Mouse (Mus musculus) fibroblast of lung, adult 2 months (primary cell): ENCODE results near the gene Sirt2.

Experiments used
- DNase-seq: peaks from one replicate; pipeline ENCODE4 v3.0.0-alpha.2; 2011; ENCODE audit warnings: low read depth

Sirt2 gene

DNA sequence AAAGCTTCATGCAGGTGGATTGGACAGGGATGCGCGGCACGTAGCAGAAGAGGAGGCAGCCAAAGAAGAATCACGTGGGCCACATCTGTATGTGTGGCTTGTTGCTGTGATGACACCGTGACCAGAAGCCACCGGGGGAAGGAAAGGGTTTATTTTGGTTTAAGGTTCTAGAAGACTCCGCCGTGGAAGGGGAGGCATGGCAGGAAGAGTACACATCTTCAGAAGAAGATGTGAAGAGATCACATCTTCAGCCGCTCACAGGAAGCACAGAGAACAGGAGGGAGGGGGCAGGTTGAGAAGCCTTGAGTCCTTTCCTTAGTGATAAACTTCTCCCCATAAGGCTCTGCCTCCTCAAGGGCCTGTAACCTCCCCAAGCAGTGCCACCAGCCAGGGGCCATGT lies 33.5 kb downstream of the Sirt2 start:
- no peak for DNase-seq

DNA sequence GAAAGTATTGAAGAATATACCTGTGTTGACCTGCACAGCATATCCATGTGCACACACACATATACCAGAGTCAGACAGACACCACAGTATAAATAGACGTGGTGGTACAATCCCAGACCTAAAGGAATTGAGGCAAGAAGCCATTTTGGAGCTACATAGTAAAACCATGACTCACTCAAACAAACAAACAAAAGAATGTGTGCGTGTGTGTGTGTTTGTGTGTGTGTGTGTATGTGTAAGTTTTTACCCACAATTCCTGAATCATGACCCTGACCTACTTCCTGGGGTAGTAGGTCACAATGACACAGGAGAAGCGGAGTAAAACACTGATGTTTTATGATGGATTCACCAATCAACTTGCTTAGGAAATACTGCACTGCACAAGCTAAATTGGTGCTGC lies 34.9 kb downstream of the Sirt2 start:
- DNase-seq: no peak

DNA sequence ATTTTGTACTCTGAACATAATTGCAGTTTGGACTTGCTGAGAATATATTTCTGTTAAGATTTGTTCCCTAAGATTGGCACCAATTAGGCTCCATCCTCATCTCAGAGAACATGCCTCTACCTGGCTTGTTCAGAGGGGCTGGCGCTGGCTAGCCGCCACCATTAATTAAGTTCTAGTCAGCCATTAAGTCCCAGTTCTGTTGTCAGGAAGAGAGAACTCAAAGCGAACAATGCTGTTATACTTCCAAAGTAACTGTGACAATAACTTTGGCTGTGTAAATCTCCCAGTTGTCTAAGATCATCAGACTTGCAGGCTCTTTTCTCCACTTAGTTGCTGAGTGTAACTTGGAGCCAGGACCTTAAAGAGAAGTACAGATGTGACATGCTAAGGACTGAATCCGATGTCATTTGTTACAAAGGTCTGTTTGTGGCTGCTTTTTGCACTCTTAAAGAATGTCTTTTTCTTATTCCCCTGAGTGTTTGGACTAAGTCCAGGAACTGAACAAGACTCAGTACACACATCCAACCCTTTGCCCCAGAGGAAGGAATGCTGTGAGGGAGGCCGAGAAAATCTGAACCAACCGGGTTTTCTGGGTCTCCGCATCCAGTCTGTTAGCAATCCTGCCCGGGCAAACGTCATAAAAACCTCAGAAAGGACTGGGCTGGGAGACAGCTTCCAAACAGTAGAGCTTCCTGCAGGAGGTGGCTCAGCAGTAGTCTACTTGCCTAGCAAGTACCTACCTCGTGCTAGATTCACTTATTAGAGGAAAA lies 35.6 kb downstream of the Sirt2 start:
- DNase-seq: peak; percentile 89

DNA sequence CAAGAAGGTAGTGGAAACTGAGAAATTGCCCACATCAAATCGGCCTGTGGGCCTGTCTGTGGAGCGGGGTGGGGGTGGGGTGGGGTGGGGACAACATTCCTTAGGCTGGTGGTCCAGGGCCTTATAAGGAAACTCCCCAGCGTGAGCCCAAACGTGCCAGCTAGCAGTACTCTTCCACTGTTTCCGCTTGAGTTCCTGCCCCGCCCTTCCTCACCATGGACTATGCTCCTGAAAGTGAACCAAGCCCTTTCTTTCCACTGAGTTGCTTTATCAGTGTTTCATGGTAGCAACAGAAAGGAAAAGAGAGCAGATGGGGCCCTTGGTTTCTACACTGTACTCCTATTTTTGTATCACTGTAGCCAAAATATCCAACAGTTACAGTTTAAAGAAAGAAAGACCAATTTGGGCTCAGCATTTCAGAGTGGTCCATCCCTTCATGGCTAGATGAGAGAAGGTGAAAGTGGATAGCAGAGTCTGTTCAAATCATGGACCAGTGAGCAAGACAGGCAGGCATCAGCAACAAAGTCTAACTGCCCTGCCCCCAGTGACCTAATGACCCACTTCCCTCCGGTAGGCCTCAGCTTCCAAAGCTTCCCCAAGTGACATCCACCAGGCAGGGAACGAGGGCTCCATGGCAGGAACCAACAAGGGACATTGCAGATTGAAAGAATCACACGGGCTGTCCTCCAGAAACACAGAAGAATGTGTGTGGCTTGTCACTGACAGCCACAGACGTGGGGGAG lies 36.5 kb downstream of the Sirt2 start:
- DNase-seq: no peak

DNA sequence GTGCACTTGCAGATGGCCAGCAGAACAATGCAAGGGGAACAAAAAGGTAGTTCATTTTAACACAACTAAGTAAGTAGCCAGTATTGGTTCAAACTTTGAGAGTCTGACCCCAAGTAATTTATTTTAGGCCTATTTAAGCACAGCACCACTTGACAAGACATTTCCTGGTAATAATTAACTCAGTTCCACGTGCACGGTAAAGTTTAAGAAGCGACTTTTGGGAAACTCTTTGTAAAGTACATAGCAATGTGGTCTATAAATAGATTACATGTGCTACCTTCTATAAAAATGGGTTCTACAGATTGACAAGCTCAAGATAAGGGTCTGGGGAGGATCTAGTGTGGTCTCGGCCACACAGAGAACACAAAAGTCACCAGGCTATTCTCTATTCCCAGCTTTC lies 37.2 kb downstream of the Sirt2 start:
- DNase-seq: no peak

DNA sequence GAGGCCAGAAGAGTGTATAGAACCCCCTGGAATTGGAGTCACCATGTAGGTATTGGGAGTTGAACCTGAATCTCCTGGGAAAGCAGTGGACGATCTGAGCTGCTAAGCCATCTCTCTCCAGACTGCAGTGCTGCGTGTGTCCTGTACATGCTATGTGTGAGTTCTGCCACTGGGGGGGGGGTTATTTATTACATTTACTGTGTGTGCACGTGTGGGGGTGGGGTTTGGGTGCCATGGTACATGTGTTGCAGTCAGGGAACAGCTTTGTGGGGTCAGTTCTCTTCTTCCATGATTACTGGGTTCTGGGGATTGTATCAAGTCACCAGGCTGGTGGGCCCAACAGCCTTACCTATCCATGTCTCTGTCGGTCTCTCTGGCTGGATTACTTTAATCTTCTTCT lies 40.3 kb downstream of the Sirt2 start:
- DNase-seq: no peak

DNA sequence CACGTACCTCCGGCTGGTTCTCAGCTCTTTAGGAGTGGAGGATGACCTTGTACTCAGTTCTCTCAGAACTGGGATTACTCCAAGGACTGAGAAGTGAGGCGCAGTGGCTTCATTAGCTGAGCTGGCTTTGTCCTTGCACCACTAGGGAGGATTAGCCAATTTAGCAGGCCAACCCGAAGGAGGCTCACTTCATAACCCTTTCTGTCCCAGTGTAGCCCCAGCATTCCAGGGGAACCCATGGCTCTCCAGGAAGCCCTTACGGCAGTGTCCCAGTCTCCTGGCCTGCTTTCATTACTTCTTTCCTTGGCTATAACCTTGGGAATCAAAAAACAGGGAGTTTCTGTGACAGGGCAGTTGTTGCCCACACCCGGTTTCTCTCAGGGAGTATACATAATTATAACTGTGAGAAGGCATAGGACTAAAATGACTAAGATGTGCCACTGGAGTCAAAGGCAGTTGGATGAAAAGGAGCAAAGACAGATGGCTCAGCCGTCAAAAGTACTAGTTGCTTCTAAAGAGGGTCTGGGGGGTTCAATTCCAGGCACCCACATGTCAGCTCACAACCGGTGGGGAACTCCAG lies 41.2 kb downstream of the Sirt2 start:
- no peak for DNase-seq

DNA sequence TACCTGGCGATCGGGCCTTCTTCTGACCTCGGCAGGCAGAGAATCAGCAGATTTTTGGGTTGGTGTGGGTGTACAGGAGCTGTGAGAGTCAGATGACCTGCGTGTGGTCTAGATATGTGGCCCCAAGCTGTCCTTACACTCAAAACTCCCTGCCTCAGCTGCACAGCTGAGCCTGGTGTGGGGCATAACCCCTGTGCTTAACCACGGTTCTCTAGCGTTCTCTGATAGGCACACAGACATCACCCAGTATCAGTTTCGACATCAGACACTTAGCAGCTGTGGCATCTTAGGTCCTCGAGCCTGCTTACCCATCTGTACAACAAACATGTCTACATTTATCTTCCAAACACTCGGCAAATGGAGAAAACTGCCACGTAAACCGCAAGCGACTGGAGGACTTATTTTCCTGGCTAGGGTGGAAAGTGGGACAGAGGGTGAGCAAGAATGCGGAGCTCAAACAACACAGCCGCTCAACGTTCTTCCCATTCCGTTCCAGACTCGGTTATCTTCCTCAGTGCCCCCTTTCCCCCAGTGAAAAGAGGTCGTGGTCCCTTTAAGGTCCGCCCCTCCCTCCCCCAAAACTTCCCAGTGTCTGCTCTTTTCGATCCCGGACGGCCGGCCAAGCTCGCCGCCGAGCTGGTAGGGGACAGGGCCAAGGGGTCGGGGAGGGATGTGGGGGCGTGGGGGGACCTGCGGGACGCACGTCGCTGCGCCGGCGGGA lies 41.8 kb downstream of the Sirt2 start, which contains the start of gene Hnrnpl:
TSS of gene Hnrnpl (plus strand) at position 321 of the 721 bp plus-strand sequence.
- DNase-seq: no peak

DNA sequence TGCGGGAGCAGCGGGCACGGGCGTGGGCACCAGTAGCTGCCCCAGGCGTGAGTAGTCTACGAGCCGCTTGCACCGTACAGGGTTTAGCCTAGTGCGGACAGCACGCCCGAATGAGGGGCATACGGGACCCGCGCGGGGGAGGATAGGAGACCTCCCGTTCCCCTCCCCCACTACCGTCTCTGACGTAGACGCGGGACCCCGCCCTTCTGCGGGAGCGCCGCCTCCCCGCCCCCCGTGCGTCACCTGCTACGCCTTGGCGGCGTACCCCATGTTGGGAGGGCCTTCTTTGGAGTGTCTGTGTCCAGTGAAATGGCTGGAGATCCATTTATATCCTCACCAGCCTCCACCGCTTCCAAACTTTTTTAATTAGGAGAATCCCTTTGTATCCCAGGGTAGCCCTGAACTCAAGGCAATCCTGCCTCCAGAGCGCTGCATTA lies 42.4 kb downstream of the Sirt2 start:
- DNase-seq: no peak

DNA sequence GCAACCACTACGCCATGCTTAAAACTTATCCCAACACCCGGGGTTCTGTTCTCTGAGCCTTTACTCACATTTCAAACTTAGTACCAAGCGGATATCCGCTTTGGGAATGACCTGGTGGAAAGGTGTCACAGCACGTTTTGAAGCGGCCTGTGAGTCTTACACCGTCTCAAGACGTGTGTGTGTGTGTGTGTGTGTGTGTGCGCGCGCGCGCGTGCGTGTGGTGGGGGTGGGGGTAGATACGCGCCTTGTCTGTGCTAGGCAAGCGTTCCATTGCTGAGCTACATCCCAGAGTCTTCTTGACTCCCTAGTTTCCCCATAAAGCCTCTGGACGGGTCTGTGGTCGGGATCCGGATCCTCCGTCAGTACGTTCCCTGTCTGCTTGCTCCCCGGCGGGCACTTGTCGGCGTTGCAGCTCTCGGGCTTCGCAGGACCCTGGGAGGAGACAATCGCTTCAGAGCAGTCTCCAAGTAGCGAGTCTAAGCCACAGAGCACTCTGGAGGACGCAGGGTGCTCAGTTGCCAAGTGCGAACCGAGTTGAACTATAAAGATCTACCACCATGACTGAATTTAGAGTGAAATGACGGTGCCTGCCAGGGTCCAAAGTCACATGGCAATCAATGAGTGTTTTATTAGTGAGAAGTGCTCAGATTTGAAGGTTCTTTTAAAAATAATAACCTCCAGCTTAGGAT lies 43.0 kb downstream of the Sirt2 start:
- no peak for DNase-seq

DNA sequence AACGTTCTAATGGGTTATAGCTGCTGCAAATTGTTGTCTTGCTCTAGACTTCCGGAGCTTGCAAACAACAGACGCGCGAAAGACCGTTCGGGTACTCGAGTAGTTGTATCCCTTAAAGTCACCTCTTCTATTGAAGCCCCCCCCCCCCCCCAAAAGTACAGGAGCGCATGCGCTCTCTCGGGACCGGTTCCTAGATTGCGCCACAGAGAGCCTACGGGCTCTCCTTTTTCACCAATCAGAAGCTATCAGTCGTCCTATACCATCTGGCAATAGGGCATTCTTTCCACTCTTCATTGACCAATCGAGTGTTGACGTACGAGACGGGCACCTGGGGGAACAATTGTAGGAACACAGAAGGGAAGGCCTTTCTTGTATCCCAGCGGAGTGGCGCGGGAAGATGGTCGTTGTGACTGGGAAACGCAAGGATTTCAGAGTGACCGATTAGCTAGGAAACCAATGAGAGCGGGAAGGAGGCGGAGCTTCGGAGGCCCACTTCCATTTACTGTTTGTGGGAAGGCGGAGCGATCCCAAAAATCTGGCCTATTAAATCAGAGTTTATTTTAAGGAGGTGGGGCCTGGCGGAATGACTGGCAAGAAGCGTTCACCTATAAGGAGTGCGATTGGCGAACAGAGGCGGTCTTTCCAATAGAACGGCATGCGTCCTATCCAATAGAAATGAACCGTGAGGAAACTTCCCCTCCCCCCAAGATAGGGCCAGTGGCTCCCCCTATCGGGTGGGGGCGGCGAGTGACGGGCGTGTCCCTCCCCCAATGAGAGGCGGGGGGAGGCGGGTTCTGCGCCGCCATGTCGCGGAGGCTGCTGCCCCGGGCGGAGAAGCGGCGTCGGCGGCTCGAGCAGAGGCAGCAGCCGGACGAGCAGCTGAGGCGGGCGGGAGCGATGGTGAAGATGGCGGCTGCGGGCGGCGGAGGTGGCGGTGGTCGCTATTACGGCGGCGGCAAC lies 43.9 kb downstream of the Sirt2 start:
- DNase-seq: peak; percentile 99

DNA sequence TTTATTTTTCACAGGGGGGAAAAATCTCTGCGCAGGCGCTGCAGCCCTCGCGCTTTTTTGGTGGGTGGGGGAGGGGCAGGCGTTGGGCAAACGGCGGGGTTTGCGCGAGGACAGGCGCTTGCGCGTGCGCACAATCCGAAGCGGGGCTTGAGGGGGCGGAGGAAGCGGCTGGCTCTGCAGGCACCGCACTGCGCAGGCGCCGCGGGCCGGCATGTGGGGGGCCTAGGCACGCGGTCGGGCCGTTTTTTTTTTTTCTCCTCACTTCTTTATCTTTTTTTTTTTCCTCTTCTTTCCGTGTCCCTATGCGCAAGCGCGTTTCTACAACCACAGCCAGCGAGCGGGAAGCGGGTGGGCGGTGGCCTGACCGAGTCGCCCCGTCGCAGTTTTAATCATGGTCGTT lies 44.7 kb downstream of the Sirt2 start:
- DNase-seq: no peak

DNA sequence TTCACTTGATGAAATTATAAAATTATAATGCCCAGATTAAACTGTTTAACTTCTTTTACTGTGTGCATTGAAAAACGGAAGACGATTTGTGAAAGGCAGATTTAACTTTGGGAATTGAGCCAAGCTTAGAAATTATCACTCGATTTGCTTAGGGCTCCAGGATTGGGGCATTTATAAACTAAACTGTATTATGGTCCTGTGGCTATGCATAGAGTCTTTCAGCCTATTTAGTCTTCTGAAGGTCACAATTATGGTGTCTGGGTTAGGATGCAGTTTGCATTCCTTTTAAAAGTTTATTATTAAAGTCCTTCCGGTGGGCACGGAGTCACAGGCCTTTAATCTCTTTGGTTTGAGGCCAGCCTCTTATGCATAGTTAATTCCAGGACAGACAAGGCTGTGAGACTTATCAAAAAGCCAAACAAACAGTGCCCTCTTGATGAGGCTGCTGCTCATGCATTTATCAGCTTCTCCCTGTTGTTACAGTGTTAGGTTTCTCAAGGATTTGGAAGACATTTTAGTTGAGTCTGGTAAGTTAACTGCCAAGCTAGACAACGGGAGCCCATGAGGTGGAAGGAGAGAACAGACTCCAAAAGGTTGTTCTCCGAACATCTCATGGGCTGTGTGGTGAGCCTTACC lies 45.2 kb downstream of the Sirt2 start:
- no peak for DNase-seq

DNA sequence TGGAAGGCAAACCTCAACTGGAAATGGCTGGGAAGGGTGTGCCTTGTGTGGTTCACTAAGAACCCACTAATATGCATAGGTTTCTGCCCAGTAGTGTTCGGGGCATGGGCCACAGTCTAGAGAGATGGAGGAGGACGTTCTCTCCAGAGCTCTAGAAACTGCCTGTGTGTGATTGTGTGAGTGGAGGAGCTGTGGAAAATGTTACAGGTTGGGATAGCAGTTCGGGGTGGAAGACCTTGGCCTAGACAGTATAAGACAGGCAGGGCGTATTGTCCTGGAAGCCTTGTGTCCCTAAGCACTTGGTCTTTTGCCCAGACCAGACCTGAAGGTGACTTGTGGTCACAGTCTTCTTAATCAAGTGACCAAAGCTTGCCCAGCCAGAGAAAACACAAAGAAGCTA lies 45.9 kb downstream of the Sirt2 start:
- DNase-seq: no peak

DNA sequence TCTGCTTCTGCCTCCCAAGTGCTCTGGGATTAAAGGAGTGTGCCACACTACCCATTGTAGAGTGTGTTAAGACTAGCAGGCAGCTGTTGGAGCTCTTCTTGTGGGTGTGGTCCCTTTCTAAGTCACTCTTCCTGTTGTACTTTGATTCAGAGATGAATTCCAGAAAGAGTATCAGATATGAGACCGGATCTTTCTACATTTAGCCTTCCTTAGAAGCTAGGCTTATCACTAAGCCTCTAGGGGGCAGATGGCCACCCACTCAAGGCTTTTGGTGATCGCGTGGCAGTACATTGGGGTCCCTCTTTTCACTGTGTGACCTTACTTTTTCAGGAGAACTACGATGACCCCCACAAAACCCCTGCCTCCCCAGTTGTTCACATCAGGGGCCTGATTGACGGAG lies 46.4 kb downstream of the Sirt2 start:
- DNase-seq: no peak

DNA sequence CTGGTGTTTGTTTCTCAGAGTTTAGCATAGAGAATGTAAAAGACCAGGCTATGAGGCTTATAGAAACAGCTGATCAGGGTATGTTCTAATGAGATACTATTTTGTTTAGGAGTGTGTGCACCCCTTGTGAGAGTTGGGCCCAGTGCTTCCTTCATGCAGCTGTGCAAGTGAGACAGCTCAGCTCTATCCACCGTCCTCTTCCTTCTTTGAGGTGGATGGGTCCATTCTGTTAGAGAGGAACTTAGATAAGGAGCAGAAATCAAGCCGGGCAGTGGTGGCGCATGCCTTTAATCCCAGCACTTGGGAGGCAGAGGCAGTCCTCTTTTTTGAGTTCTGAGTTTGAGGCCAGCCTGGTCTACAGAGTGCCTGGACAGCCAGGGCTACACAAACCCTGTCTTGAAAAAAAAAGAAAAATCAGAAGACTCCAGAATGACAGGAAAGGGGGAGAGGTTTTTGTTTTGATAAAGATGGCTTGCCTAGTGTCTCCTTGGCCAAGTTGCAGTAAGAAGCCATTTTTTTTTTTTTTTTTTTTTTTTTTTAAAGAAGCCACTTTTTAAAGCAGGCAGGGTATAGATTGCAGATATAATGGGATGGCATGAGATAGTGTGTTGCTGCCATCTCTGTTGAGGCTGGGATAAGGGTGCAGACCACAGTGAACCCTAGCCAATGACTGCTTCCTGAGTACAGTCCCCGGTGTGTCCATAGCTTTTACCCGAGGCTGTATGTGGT lies 47.9 kb downstream of the Sirt2 start:
- no peak for DNase-seq

DNA sequence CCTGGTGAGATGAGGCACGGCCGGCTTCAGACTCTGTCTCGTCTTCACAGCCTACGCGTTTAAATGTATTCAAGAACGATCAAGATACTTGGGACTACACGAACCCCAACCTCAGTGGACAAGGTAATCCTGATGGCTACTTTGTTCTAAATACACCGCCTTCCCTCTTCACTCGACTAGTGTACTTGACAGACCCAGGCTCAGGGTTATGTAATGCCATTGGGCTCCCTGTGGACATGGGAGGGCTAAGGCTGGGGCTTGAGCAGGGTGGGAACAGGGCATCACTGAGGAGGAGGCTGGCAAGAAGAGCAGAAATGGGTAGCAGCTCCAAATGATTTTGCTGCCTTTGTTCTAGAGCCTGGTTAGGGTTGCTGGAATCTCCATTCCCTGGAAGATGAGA lies 48.7 kb downstream of the Sirt2 start:
- no peak for DNase-seq

DNA sequence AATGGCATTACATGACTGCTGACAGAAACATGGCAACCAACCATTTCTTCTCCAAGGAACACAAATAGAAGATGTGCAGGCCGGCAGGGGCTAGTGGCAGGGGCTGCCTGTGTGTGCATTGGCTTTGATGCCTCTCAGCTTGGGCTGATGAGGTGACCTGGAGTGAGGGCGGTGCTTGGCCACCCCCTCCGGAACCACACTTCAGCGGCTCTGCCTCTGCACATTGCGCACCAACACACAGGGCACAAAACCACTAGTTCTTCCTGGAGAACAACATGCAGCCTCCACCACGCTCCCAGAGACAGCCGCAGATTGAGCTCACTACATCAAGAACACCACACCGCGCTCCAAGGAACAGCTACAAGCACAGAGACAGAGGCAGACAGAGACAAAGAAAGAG lies 49.7 kb downstream of the Sirt2 start:
- no peak for DNase-seq

DNA sequence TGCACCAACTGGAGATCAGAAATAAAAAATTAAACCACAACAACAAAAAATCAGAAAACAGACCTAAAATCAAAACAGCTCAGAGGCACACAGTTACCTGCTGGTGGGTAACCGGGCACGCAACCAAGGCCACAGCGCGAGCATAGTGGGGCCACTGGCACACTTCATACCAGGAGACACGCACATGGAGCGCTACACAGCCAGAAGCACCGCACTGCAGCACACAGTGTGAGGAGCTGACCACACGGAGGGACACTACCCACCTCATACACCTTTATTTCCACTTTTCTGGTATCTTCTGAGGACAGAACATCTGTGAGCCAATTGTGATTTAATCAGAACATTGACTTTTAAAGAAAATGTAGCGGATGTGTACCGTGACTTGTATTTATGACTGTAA lies 50.4 kb downstream of the Sirt2 start:
- DNase-seq: no peak

DNA sequence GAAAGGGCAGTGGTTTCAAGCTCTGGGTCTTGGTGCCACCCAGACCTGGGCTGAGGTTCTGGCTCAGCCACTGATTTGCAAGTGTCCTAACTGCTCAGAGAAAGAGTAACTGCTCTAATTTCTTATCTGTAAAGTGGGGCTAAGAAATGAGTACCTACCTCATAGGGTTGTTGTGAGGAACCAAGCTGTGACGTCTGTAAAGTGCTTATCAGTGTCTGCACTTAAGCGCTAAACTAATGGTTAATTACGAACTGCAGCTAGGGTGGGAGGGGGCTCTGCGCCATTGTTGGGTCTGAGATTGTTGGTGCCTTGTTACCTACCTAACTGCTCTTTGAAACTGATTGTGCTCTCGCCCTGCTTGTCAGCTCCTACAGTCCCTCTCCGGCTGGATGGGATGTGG lies 51.0 kb downstream of the Sirt2 start:
- no peak for DNase-seq
